Mouse (Mus musculus) gastrocnemius, adult 18-20 months (tissue): ENCODE results near the gene Ccdc170. TPM values are rescaled to one million over a fixed set of nuclear protein-coding genes. Genes with fewer than 3 reads are reported as not detected.
"Not testable (repeated sequence)": the region's sequence is repeated elsewhere in the genome, so short reads cannot be mapped to it uniquely, and the experiment has no call there.

ENCODE experiments used
- DNase-seq: peaks from one replicate; pipeline ENCODE4 v3.0.0; 2021; ENCODE audit warnings: low spot score
- long read RNA-seq, 2 experiments: library from polyadenylated mRNA; stranded (forward); transcript quantifications; one replicate each; pipeline ENCODE4 v2.0.0; 2021
- total RNA-seq, 2 experiments: library from RNA; stranded (reverse); gene quantifications; 2 replicates each; pipeline ENCODE4 v1.2.3; 2021

Gene Ccdc170
- under 1 TPM; 0.50 to 0.84 TPM for total RNA-seq
- long read RNA-seq, experiment 1, partial matches to known transcripts: 0 of 1 reads
- long read RNA-seq, experiment 1, other reads (novel, unspliced or antisense): 1 of 1 reads
- long read RNA-seq, experiment 2: 0 reads

DNA sequence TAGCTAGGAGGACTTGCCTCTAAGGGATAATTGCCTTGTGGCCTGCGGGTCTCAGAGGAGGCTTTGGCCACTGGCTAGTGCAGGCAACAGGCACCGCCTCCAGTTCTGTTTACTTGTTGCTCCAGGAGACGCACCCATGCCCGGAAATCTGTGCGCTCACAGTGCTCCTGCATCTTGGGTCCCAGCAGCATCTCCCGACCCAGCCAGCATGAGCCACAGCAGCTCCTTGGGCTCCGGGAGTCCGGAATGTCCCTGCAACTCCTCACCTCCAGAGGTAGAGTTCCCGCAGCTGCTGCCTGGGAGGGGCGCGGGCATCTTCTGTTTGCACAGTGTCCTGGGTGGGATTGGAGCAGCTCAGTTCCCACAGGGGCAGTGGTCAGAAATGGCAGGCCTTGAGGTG is at the start of gene Ccdc170:
Gene Ccdc170, plus strand, starts transcription at position 148 of the 400 bp plus-strand sequence.
- peak; percentile 38 for DNase-seq

DNA sequence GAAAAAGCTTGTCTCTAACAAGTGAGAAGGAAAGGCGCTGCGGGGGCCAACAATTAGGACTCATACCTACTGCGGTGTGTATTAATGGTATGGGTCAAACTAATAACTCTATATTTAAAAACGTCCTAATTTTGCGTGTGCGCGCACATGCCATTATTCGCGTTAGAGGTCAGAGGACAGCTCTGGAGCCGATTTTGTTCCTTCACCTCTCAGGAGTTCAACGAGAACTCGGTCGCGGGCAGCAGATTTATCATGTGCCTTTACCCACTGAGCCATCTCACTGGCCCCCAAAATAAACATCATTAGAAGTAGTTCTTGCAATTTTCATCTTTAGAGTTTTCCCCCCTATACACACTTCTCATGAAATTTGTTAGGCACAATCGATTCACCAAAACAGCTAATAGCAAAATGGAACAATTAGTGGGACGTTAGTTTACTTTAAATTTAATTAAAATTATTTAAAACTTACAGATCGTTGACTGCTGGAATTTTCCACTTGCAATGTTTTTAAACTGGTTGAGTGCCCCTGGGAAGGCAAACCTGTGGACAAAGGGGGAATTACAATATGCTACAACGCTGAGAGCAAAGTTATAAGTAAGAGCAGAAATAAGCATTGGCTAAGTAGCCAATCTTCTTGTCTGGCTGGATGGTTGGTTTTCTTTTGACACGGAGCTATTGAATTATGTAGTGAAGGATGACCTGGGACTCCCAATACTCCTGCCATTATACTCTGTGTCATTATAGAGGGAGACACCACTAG is 49.1 kb upstream of the Ccdc170 start:
- DNase-seq: peak; percentile 10

DNA sequence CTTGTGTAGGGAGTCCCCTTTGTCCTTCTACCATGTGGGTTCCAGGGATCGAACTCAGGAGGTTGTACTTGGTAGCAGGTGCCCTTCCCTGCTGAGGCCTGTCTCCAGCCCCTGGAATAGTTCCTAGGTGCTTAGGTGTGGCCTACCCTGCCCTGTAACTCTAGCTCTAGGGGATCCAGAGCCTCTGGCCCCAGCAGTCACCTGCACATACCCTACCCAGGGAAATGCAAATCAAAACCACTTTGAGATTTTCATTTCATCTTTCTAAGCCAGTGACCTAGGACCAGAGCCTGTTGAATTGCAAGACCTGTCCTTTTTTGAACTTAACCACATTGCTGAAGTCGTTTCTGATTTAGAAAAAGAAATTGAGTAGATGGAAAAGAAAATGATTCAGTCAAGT is 48.4 kb upstream of the Ccdc170 start:
- not testable (repeated sequence) for DNase-seq

DNA sequence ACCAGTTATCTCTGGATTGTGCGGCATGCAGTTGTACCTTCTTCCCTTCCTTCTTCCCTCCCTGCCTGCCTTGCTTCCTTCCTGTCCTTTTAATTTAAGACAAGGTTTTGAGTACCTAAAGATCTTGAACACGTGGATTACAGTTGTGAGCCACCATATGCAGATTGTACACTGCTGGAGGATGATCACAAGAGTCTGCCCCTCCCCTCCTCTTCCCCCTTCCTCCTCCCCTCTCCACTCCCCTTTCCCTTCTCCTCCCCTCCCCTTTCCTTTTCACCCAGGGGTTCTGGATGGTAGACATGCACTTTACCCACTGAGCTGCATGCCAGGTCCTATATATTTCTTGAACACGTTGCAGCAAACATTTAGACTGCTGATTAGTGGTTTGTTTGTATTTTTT is 46.9 kb upstream of the Ccdc170 start:
- DNase-seq: no peak

DNA sequence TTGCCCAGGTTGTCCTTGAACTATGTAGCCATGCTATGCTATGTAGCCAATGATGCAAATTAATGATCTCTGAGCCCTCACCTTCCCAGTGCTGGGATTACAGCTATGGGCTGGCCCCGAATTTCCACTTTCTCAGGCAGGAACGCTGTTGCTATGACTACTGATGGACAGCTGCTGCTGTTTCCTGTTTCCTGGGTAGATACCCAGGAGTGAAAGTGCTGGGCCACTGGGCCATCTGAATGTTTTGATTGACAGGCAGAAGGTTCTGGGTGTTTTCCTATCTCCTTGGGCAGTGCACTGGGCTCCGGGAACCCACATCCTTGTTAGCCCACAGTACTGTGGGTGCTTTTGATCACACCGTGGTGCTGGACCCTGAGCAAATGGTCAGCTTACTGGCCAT is 25.9 kb upstream of the Ccdc170 start:
- no peak for DNase-seq

DNA sequence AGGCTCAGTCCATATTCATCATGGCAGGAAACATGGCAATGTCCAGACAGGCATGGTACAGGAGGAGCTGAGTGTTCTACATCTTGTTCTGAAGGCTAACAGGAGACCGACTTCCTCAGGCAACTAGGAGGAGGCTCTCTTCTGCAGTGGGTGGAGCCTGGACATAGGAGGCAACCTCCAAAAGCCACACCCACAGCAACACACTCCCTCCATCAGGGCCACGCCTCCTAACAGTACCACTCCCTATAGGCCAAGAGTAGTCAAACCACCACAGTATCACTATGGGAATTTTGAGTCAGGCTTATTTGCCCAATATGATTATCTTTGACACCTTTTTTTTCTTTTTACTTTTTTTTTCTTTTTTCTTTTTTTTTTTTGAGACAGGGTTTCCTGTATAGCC is 22.1 kb upstream of the Ccdc170 start:
- DNase-seq: no peak

DNA sequence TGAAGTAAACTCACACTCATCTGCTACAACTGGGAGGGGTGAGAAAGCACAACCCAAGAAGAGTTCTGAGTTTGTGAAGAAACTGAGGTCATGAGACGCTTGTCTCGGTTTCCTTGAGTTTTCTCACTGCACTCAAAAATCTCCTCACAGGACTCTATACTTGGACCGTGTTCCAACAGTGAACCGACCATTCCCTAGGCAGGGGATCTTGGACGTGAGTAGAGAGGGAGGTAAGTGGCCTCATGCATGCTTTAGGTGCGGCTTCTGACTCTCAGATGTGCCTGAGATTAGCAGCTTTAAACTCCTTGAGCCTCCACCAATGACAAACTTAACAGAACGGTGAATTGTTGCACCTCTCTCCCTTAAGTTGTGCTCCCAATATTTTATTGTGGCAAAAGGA is 16.5 kb upstream of the Ccdc170 start:
- no peak for DNase-seq

DNA sequence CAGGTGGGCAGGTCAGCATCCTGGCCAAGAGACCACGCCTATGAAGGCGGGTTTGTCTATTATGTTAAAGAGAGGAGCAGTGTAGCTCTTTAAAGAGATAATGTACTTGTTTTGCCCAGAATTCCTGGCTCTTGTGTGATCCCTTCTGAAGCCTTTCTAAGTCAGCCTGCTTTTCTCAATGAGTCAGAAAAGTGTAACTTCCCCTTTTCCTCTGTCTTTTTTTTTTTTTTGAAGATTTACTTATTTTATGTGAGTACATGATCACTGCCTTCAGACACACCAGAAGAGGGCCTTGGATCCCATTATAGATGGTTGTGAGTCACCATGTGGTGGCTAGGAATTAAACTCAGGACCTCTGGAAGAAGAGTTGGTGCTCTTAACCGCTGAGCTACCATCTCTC is 12.9 kb upstream of the Ccdc170 start:
- DNase-seq: no peak

DNA sequence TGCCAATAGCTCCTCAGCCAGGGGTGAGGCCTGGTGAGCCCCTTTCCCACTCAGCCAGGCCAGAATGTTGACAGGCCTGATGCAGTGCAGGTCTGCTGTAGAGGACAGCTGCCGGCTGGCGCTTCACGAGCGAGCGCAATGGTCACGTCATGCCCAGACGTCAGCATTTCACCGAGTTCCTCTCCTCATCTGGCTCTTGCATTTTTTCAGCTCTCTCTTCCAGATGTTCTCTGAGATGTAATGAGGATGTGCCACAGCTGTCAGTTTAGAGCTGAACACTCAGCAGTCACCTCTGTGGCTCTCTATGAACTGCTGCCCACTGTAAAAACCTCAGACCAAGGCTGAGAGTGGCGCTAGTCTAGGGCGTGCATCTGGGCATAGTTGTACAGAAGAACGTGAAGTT is 8.7 kb upstream of the Ccdc170 start:
- no peak for DNase-seq

DNA sequence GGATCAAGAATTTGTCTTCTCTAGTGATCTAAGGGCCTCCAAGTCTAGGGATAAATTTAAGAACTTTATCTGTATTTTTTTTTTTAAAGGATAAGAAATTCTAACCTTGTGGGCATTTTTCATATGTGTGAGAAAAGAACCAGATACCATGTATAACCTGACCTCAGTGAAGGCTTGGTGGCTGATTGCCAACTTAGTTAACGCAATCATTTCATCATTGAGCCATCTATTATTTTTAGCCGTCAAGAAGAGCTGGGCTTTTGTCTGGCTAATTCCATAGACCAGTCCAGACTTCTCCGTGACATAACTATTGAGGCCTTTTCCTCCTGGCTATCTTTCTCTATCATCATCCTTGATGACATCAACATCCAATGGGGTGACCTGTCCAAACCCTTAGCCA is 6.9 kb upstream of the Ccdc170 start:
- DNase-seq: no peak

DNA sequence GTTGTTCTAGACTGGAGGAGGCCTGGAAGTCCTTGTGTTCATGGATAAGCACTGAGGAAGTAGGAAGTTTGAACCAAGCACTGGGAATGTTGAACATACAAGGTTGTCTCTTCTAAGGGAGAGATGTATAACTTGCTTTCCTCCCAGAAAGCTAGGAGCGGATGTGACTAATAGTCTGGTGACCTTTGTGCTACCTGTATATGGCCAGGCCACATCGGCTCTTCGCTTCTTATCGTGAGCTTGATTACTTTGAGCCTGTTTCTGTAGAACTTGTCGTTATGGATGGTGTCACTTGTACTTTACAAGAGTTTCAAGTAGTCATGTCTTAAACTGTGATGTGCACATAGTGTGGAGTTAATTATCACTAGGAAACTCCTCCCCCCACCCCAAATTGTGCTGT is 5.7 kb upstream of the Ccdc170 start:
- no peak for DNase-seq

DNA sequence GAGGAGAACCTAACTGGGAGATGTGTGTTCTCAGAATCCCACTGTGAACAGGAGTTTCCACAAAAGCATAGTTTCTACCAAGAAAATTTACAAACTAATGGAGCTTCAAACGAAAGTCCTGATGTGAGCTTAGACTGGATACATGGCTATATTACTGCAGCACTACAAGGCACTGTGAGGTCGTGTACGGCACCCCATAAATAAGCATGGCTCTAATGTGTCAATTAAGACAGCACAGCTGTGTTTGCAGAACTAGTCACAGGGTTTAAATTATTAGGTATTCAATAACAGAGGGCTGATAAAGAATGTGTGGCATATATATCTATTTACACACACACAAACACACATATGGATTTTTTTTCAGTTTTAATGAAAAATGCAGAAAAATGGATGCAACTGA is 1.4 kb upstream of the Ccdc170 start:
- no peak for DNase-seq

DNA sequence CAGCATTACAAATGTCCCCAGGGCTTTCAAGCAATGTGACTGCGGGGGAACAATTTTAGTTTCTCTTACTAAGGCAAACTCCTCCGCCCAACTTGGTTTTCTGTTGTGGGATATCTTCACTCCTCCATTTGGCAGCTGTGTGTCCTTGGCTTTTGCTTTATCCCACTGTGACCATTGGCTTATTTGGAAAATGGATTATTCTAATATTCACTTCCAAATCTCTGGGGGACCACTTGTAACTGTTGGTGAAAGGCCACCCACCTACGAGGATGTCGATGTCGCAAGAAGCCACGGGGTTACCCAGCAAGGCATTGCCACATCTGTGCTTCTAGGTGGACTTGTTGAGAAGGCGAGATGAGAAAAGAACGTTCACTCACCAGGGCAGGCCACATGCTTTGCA is 607 bp upstream of the Ccdc170 start:
- peak; percentile 58 for DNase-seq

DNA sequence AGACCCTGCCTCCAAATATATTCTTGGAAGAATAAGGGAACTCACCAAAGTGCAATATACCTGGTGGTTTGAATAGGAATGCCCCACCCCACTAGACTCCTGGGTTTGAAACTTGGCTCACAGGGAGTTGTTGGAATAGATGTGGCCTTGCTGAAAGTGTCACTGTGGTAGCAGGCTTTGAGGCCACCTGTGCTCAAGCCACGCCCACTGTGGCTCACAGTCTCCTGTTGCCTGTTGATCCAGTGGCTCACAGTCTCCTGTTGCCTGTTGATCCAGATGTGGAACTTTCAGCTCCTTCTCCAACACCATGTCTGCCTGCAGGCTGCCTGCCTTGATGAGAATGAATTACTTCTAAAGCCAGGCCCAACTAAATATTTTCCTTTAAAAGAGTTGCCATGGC is 1.5 kb downstream of the Ccdc170 start:
- no peak for DNase-seq

DNA sequence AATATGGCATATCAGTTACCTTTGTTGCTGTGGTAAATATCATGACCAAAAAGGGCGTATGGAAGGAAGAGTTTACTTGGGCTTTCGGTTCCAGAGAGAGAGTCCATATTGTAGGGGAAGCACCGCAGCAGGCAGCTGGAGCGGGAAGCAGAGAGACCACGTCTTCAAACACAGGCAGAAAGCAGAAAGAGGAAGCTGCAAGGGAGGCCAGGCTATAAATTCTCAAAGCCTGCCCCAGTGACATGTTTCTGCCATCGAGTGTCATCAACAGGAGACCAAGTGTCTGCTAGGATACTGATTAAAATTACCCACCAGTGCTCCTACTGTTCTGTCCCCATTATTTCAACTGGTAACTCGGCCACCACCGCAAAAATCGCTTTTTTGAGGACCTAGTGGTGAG is 2.7 kb downstream of the Ccdc170 start:
- DNase-seq: no peak

DNA sequence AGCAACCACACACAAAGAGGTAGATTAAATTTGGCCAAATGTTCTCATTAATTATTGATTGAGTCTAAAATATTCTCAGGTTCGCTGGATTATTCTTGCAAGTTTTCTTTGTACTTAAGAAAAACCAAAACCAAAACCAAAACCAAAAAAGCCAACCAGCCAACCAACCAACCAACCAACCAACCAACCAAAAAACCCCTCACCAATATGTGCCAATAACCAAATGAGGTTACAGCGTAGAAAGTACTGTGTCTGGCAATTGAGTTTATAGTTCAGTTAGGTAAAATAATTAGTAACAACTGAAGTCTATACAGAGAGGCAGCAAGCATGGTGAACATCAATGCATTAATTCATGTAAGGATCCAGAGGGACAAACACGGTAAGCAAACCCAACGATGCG is 7.6 kb downstream of the Ccdc170 start:
- no peak for DNase-seq

DNA sequence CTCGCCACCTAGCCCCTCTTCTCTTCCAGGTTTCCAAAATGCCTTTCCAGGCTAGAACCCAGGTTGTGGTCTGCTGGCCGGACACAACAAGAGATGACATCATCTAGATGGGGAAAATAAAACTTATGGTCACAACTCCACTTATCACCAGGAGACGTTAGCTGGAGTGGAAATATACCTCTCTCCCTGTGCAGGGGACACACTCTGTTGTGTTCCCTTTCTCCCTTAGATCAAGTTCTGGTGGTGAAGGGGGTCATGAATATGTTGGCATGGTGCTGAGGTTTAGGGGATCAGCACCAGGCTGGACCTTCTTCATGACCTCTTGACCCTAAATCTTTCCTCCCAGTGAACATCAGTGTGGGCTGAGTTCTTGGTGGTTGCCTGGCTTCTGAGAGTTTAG is 9.0 kb downstream of the Ccdc170 start:
- DNase-seq: no peak

DNA sequence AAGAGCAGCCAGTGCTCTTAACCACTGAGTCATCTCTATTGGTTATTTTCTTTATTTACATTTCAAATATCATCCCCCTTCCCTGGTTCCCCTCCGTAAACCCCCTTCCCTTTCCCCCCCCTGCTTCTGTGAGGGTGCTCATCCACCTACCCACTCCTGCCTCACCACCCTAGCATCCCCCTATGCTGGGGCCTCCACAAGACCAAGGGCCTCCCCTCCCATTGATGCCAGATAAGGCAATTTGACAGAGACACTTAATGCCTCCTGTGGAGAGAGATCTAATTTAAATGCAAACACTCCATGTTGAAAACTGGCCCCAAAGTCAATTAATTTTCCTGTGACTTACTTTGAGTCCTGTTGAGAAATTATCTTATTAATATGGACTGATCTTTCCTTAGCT is 9.7 kb downstream of the Ccdc170 start:
- DNase-seq: no peak

DNA sequence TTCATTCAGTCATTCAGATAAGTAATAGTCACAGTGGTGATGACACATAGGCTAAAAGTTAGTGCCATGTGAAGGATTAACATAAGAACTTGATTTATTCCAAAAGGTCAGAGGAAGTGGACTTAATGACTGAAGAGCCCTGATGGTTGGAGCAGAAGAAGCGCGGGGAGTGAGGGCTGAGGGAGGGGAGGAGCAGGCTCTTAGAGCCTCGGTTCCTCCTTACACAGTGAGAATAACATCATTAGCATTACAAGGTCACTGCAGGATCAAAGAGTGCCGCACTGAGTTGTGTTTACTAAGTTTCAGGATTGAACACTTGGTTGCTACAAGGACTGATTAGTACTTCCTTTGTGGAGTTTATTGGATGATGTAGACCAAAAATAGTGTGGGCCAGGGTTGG is 10.6 kb downstream of the Ccdc170 start:
- no peak for DNase-seq

DNA sequence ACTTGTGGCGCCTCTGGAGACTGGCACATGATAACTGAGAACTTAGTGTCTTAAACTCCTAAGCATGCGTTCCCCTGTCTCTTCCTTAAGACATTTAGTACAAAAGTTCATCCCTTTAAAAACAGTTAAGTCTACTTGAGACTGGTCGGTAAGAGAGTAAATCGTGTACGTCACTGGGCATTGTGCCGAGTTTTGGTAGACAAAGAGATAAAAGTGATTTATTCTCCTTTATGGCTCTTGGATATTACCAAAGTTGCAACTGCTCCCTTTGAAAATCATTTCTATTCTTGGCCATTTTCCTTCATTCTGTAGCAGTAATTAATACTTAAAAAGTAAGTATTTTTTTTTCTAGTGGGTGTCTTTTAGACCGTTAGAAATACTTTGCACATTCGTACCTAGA is 20.9 kb downstream of the Ccdc170 start:
- DNase-seq: no peak

DNA sequence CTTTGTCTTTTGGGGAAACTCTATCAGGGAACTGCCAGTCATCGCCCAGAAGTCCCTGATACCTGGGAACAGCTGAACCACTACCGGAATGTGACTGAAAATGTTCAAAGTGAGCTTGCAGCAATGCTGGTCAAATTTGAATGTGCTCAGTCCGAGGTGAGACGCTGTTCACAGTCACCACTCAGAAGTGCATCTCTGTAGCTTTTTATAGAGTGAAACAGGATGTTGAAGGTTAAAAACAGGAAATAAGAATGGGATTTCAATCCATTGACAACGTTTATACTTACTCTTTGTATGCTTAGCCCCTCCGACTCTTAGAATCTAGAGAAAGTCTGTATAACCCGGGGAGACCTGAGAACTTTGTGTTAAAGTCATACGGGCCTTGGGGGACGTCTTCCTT is 30.4 kb downstream of the Ccdc170 start:
- DNase-seq: no peak

DNA sequence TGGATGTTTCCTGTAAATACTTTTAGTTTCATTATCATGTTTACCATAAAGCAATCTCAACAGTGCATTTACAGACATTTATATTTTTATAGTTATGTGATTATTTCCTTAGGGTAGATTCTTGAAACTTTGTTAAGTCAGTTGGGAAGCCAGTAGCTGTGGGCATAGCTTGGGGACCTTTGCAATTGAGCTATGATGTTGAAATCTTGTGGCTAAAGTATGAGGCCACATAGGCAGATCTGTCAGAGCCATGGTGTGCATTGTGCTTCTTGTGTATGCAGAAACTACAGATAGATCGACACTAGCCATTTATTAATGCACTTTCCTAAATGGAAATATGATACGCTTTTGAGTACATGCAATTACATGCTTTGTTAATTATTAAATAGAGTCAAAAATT is 35.3 kb downstream of the Ccdc170 start:
- no peak for DNase-seq

DNA sequence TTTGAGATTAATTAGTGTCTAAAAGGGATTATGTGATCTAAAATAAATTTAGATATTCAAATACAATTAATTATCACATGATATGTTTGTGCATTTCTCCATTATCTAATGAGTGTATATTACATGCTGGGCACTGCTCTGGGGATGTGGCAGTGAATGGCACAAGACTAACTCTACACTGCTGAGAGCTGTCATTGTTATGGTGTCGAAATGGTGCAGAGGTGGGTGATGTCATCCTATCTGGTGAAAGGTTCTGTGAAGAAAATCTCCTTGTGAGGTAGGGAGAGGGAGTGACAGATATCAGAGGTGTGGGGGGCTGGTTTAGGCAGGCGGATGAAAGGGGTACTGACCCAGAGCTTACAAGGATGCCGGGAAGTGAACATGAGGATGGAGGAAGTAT is 37.3 kb downstream of the Ccdc170 start:
- DNase-seq: no peak
